38 mouse cellular contexts compared by ENCODE assay signal in the genomic region with DNA sequence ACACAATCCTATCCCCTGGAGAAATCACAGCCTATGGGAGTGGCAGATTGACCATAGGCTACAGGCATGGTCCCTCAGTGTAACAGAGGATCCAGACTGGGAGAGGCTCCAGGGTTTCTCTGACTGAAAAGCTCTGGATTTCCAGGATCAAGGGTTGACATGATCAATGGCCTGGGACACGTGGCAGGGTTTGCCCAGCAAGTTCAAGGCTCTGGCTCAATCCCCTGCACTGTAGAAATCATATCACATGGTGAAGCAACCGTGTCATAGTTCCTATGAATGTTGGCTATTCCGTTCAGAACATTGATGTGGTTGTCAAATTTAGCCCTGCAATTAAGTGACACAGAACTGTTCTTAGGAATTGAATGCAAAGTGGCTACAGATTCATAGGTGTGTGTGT. TPM values are rescaled to one million over a fixed set of nuclear protein-coding genes. Genes with fewer than 3 reads are reported as not detected.
DNase-seq lines count a peak whose midpoint lies in the region; ATAC-seq and TF ChIP-seq lines count a peak whose summit lies in the region.
"Had no signal": no experiment of that assay in that cellular context is flagged by ENCODE, and none has a peak within 500 bp of the region (broad histone marks: within the 10 kb centered on the region; RNA-seq: fewer than 3 reads in every experiment).

No protein-coding gene starts in this region.

- H3K36me3 ChIP-seq in lung, postnatal 0 days (ENCODE audit: insufficient read depth, low read length), result no peaks in the 10 kb centered on the region
- H3K36me3 ChIP-seq in intestine, postnatal 0 days (ENCODE audit: control insufficient read depth, insufficient read depth), result no peaks in the 10 kb centered on the region
- H3K36me3 ChIP-seq in midbrain, embryonic 14.5 days (ENCODE audit: control insufficient read depth, insufficient read depth, low read length), result no peaks in the 10 kb centered on the region
- H3K36me3 ChIP-seq: embryonic facial prominence, embryonic 12.5 days; forebrain, embryonic 10.5 days; forebrain, embryonic 15.5 days; heart, embryonic 12.5 days; hindbrain, embryonic 13.5 days; kidney, embryonic 15.5 days; midbrain, embryonic 12.5 days; neural tube, embryonic 13.5 days had no signal

- no peak overlapping the region for H3K4me2 ChIP-seq in lung, postnatal 0 days (replicated peaks; ENCODE audit: low read depth, low read length)
- H3K4me2 ChIP-seq in intestine, postnatal 0 days (replicated peaks; ENCODE audit: low read depth), result no peak overlapping the region
- no peak overlapping the region for H3K4me2 ChIP-seq in midbrain, embryonic 14.5 days (ENCODE audit: low read length)
- H3K4me2 ChIP-seq: embryonic facial prominence, embryonic 12.5 days; forebrain, embryonic 15.5 days; heart, embryonic 12.5 days; hindbrain, embryonic 13.5 days; kidney, embryonic 15.5 days; lung, embryonic 14.5 days; midbrain, embryonic 12.5 days; neural tube, embryonic 13.5 days had no signal

- TF ChIP-seq EP300 in lung, postnatal 0 days (IDR thresholded peaks at IDR 0.05), result no peak

- no peaks in the 10 kb centered on the region for H3K27me3 ChIP-seq in lung, postnatal 0 days (replicated peaks; ENCODE audit: insufficient read depth, low read length)
- no peaks in the 10 kb centered on the region for H3K27me3 ChIP-seq in intestine, postnatal 0 days (replicated peaks; ENCODE audit: control insufficient read depth, insufficient read depth, low read length)
- no peaks in the 10 kb centered on the region for H3K27me3 ChIP-seq in midbrain, embryonic 14.5 days (ENCODE audit: control insufficient read depth, insufficient read depth, low read length)
- H3K27me3 ChIP-seq: CH12.LX; embryonic facial prominence, embryonic 12.5 days; forebrain, embryonic 15.5 days; heart, embryonic 12.5 days; hindbrain, embryonic 13.5 days; kidney, embryonic 15.5 days; neural tube, embryonic 13.5 days had no signal

- H3K4me1 ChIP-seq in lung, postnatal 0 days (ENCODE audit: insufficient read depth, low read depth, low read length), result no peaks in the 10 kb centered on the region
- no peaks in the 10 kb centered on the region for H3K4me1 ChIP-seq in intestine, postnatal 0 days (replicated peaks; ENCODE audit: control insufficient read depth, insufficient read depth, low read length)
- H3K4me1 ChIP-seq in midbrain, embryonic 14.5 days (ENCODE audit: control insufficient read depth, insufficient read depth, low read length), result peaks cover 13% of the 10 kb centered on the region

- no peak overlapping the region for H3K4me3 ChIP-seq in lung, postnatal 0 days (ENCODE audit: low read depth, low read length)
- no peak overlapping the region for H3K4me3 ChIP-seq in intestine, postnatal 0 days (ENCODE audit: low read depth, low read length)
- H3K4me3 ChIP-seq in midbrain, embryonic 14.5 days (replicated peaks; ENCODE audit: low read depth, low read length), result no peak overlapping the region
- H3K4me3 ChIP-seq: embryonic facial prominence, embryonic 12.5 days; forebrain, embryonic 10.5 days; forebrain, embryonic 15.5 days; gastrocnemius, adult 2 months; heart, embryonic 12.5 days; hindbrain, embryonic 13.5 days; kidney, embryonic 15.5 days; layer of hippocampus, adult 2 months; midbrain, embryonic 12.5 days; neural tube, embryonic 13.5 days had no signal

- no peak overlapping the region for H3K27ac ChIP-seq in lung, postnatal 0 days (ENCODE audit: low read length)
- H3K27ac ChIP-seq in intestine, postnatal 0 days (ENCODE audit: low read depth, low read length), result no peak overlapping the region
- H3K27ac ChIP-seq in midbrain, embryonic 14.5 days (replicated peaks; ENCODE audit: low read depth, low read length), result no peak overlapping the region
- H3K27ac ChIP-seq: embryonic facial prominence, embryonic 12.5 days; forebrain, embryonic 10.5 days; forebrain, embryonic 15.5 days; gastrocnemius, adult 2 months; hindbrain, embryonic 13.5 days; kidney, embryonic 15.5 days; layer of hippocampus, adult 2 months; midbrain, embryonic 12.5 days; neural tube, embryonic 13.5 days had no signal

- 71% methylated on average over 3 of the region's 3 CpGs for whole genome bisulfite sequencing in lung, postnatal 0 days
- 51% methylated on average over 3 of the region's 3 CpGs for WGBS in intestine, postnatal 0 days
- WGBS in midbrain, embryonic 14.5 days, result 71% methylated on average over 3 of the region's 3 CpGs

- no peaks in the 10 kb centered on the region for H3K9me3 ChIP-seq in lung, postnatal 0 days (ENCODE audit: low read length)
- H3K9me3 ChIP-seq in intestine, postnatal 0 days (ENCODE audit: control insufficient read depth), result no peaks in the 10 kb centered on the region
- H3K9me3 ChIP-seq in midbrain, embryonic 14.5 days (ENCODE audit: control insufficient read depth, low read length), result no peaks in the 10 kb centered on the region
- H3K9me3 ChIP-seq: embryonic facial prominence, embryonic 12.5 days; midbrain, embryonic 12.5 days; neural tube, embryonic 13.5 days had no signal

- peak; percentile 53 for ATAC-seq in lung, postnatal 0 days
- ATAC-seq in intestine, postnatal 0 days, result peak; percentile 84
- no peak for ATAC-seq in midbrain, embryonic 14.5 days (ENCODE audit: low FRiP score, low TSS enrichment)
- ATAC-seq: activated CD4-positive, CD25-positive, alpha-beta regulatory T cell, adult 4 months; forebrain, embryonic 15.5 days had no signal

- no peak for TF ChIP-seq CTCF in lung, postnatal 0 days (IDR thresholded peaks at IDR 0.05)
- no peak for TF ChIP-seq CTCF in intestine, postnatal 0 days (IDR thresholded peaks at IDR 0.05; ENCODE audit: low read depth)

- no peak overlapping the region for H3K9ac ChIP-seq in lung, postnatal 0 days (replicated peaks; ENCODE audit: low read depth)
- no peak overlapping the region for H3K9ac ChIP-seq in intestine, postnatal 0 days (ENCODE audit: low read depth, low read length)
- H3K9ac ChIP-seq in midbrain, embryonic 14.5 days (replicated peaks; ENCODE audit: low read length), result no peak overlapping the region
- H3K9ac ChIP-seq: embryonic facial prominence, embryonic 12.5 days; forebrain, embryonic 15.5 days; heart, embryonic 12.5 days; hindbrain, embryonic 13.5 days; kidney, embryonic 15.5 days; lung, embryonic 14.5 days; midbrain, embryonic 12.5 days; neural tube, embryonic 13.5 days had no signal

- DNase-seq in adrenal gland, adult (ENCODE audit: inconsistent age in 2 of 2, low spot score in 1 of 2), result peak; percentile 33 to 86
- DNase-seq in adrenal gland, postnatal 4 days (ENCODE audit: low spot score in 2 of 2), result no peak
- peak; percentile 43 for DNase-seq in lung, postnatal 0 days (ENCODE audit: low spot score)
- DNase-seq in lung, postnatal 4 days, result no peak
- no peak for DNase-seq in midbrain, embryonic 14.5 days
- no peak for DNase-seq in layer of hippocampus, adult 11-12 months (ENCODE audit: low spot score)
- DNase-seq: cerebellum, adult 11-12 months; cerebellum, adult 9-11 months; embryo, embryonic 11 days; gastrocnemius, adult 2 months; gastrocnemius, postnatal 36 days; heart, adult 18-20 months; heart, postnatal 4 days; kidney, adult 18-20 months; lung, embryonic 14.5 days; thymus, postnatal 14 days had no signal

RNA-seq across cellular contexts. Expression of gene Aebp2, which starts 52.0 kb away (rescaled TPM):
- total RNA-seq in adrenal gland, postnatal 4 days (2021), result 10 to 100 TPM; 63.1 TPM
- 7.6 and 9.9 TPM in 2 replicates for polyA plus RNA-seq in lung, postnatal 0 days (2015; fragmentation: Nextera tagmentation; extraction: Ambion mirVana)
- 8.2 and 9.5 TPM in 2 replicates for polyA plus RNA-seq in intestine, postnatal 0 days (2015; fragmentation: Nextera tagmentation; extraction: Ambion mirVana)
- 14.2 and 15.9 TPM in 2 replicates for polyA plus RNA-seq in midbrain, embryonic 14.5 days (2014; fragmentation: Nextera tagmentation; extraction: Ambion mirVana)

RNA-seq across cellular contexts. Expression of gene Gm11077, which starts 54.7 kb away (rescaled TPM):
- total RNA-seq in adrenal gland, postnatal 4 days (2021), result not detected
- polyA plus RNA-seq in lung, postnatal 0 days (2015; fragmentation: Nextera tagmentation; extraction: Ambion mirVana), result not detected in 2 replicates
- not detected in 2 replicates for polyA plus RNA-seq in intestine, postnatal 0 days (2015; fragmentation: Nextera tagmentation; extraction: Ambion mirVana)
- polyA plus RNA-seq in midbrain, embryonic 14.5 days (2014; fragmentation: Nextera tagmentation; extraction: Ambion mirVana), result not detected in 2 replicates
- total RNA-seq: CH12.LX; ES-E14; gastrocnemius, adult 2 months; gastrocnemius, postnatal 36 days; heart, adult 18-20 months; heart, postnatal 4 days; layer of hippocampus, adult 2 months; layer of hippocampus, postnatal 14 days; left cerebral cortex, adult 8-10 months; left cerebral cortex, postnatal 36 days had no signal
- polyA plus RNA-seq: activated CD4-positive, CD25-positive, alpha-beta regulatory T cell, adult 4 months; C2C12; embryonic facial prominence, embryonic 12.5 days; forebrain, embryonic 10.5 days; forebrain, embryonic 15.5 days; frontal cortex, adult 2 months; heart, embryonic 12.5 days; heart, postnatal 0 days; hindbrain, embryonic 13.5 days; kidney, embryonic 15.5 days; limb, embryonic 14.5 days; lung, embryonic 14.5 days; midbrain, embryonic 12.5 days; neural tube, embryonic 13.5 days; stomach, embryonic 16.5 days; urinary bladder, adult 2 months had no signal

Comparison
In these comparisons a context has a peak if more than half of its experiments do, and no peak if none do; other contexts are left out.
1. DNase-seq: peak in adrenal gland, adult (2 of 2) and lung, postnatal 0 days (single experiment); none in adrenal gland, postnatal 4 days (0 of 2), lung, postnatal 4 days (0 of 2), midbrain, embryonic 14.5 days (single experiment) and layer of hippocampus, adult 11-12 months (single experiment).